Mouse (Mus musculus) heart, embryonic 14.5 days (tissue): ENCODE data around the gene Dock7. TPM values are rescaled to one million over a fixed set of nuclear protein-coding genes. Genes with fewer than 3 reads are reported as not detected.

ENCODE experiments used
- ATAC-seq: fragments of 200-750 bp; cut with Nextera tagmentation; 2 replicates; pipeline ENCODE4 v1.8.0; 2017; ENCODE audit warnings: low read depth, moderate TSS enrichment; ENCODE audit not compliant: insufficient number of reproducible peaks, insufficient read depth, low FRiP score
- H3K27ac ChIP-seq, 2 experiments: fragments of 200-500 bp in 1 of 2; fragments of 300-500 bp in 1 of 2; sonication (generic) in 1 of 2; replicated peaks in 1 of 2; 2 replicates each; pipeline ENCODE4 v1.5.1; 2012 to 2014; ENCODE audit warnings: low read depth in 2 of 2, low read length in 2 of 2, control low read depth in 1 of 2, mild to moderate bottlenecking in 1 of 2, mixed read lengths in 1 of 2; ENCODE audit not compliant: control insufficient read depth in 1 of 2, insufficient read depth in 1 of 2
- H3K27me3 ChIP-seq: fragments of 300-500 bp; sonication (generic); 2 replicates; pipeline ENCODE4 v1.6.1; 2014; ENCODE audit warnings: mild to moderate bottlenecking, low read length, control low read depth; ENCODE audit not compliant: control insufficient read depth, insufficient read depth
- H3K36me3 ChIP-seq: fragments of 300-500 bp; sonication (generic); 2 replicates; pipeline ENCODE4 v1.6.1; 2014; ENCODE audit warnings: mild to moderate bottlenecking, control low read depth, low read length, mixed read lengths; ENCODE audit not compliant: control insufficient read depth, insufficient read depth
- H3K4me1 ChIP-seq, 2 experiments: fragments of 200-500 bp in 1 of 2; fragments of 300-500 bp in 1 of 2; sonication (generic) in 1 of 2; 2 replicates each; pipeline ENCODE4 v1.6.1; 2012 to 2014; ENCODE audit warnings: low read length in 2 of 2, control low read depth in 1 of 2, mixed read lengths in 1 of 2; ENCODE audit not compliant: control insufficient read depth in 2 of 2, insufficient read depth in 2 of 2
- H3K4me2 ChIP-seq: fragments of 300-500 bp; sonication (generic); 2 replicates; pipeline ENCODE4 v1.6.1; 2014; ENCODE audit warnings: mild to moderate bottlenecking, low read length
- H3K4me3 ChIP-seq, 2 experiments: fragments of 200-500 bp in 1 of 2; fragments of 300-500 bp in 1 of 2; sonication (generic) in 1 of 2; 2 replicates each; pipeline ENCODE4 v1.5.1; 2012 to 2014; ENCODE audit warnings: low read length in 2 of 2, mild to moderate bottlenecking in 2 of 2, control low read depth in 1 of 2, low read depth in 1 of 2, moderate library complexity in 1 of 2; ENCODE audit not compliant: control insufficient read depth in 1 of 2, insufficient read depth in 1 of 2
- H3K9ac ChIP-seq: fragments of 300-500 bp; sonication (generic); 2 replicates; pipeline ENCODE4 v1.6.1; 2014; ENCODE audit warnings: mild to moderate bottlenecking, low read length
- H3K9me3 ChIP-seq: fragments of 300-500 bp; sonication (generic); 2 replicates; pipeline ENCODE4 v1.6.1; 2016; ENCODE audit warnings: low read length, control low read depth; ENCODE audit not compliant: control insufficient read depth
- WGBS: fragments of 180-500 bp; shearing (Covaris S2); extraction: QIAGEN DNeasy Blood & Tissue Kit; methylation state at CpG from one replicate; pipeline ENCODE4 v1.1.7; 2014; 5-methylcytosine and 5-hydroxymethylcytosine counted together
- polyA plus RNA-seq: library from polyadenylated mRNA; unstranded; fragments of >200 nt; fragmentation: Nextera tagmentation; extraction: Ambion mirVana; gene quantifications from 2 replicates; pipeline ENCODE4 v1.2.1, GENCODE M21; 2014

Gene Dock7
- polyA plus RNA-seq, 1 experiment from 2014 or later, result 34.4 TPM

DNA sequence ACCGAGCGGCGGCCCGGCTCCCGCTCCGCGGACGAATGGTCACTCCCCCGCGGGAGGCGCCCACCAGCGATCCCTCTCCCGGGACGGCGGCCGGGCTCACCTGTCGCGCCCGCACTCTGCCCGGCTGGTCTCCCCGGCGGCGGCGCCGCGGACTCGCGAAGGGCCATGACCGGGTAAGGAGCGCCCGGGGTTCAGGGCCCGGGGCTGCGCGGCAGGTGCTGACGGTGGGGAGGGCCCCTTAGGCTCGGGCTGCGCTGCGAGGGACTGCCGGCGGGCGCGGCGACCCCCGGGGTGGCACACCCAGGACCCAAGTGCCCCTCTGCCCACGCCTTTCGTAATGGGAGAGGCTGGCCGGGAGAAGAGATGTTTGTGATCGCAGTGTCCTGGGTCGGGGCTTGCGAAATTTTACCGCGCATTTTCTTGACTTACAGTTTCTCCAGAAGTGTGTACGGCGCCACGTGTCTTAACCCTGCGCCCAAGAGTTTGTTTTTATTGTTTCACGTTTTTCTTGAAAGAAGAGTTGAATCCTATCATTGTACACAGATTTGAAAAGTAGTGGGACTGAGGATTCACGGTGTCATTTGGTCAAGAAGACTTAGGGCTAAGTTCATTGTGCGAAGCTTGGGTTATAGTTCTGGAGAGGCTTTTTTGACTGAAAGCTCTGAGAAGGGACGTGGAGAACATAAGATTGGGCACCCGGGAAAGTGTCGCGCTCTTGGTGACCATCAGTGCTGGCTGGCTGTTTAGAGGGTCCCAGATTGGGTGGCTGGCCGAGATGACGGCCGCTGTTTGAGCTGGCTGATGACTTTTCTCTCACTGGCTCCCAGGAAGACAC, 196.4 kb downstream of the Dock7 start:
- peaks cover 9% of the 10 kb centered on the region for H3K36me3 ChIP-seq
- under 1% methylated on average over 55 of the region's 66 CpGs for WGBS
- no peaks in the 10 kb centered on the region for H3K27me3 ChIP-seq
- peak overlapping the region; percentile 83 for H3K4me2 ChIP-seq
- H3K4me1 ChIP-seq, result peaks cover 5 to 14% of the 10 kb centered on the region in 2 experiments
- H3K27ac ChIP-seq, result peak overlapping the region; percentile 98 to 100
- H3K9ac ChIP-seq, result peak overlapping the region; percentile 94
- no peaks in the 10 kb centered on the region for H3K9me3 ChIP-seq
- peak overlapping the region; percentile 76 to 92 for H3K4me3 ChIP-seq
- ATAC-seq, result peak; percentile 6; the same call in 1 of the 2 replicates

DNA sequence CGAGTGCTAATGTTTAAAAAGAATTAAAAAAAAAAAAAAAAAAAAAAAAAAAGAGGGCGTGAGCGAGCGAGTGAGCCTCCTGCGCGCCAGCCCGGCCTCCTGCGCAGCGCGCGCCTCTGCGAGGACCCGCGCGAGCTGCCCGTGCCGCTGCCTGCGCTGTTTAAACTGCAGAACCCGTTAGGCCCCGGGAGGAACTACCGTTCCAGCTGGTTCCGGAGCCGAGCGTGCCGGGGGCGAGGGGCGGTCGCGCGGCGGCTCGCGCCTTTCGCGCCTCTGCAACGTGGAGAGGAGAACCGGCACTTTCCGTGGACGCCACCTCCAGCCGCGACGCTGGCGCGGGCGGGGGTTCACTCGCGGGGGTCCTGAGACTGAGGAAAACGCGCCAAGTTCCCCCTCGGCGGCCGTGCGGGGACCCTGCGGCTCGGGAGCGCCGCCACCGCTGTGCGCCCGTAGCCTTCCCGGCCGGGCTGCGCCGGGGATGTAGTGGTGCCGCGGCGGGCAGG, 197.1 kb downstream of the Dock7 start, which contains the start of gene Usp1:
Gene Usp1, plus strand, starts transcription at position 243 of the 503 bp plus-strand sequence.
- Histone ChIP-seq H3K4me2 (peak within 1 kb of the TSS; percentile 83), H3K27ac (peak within 1 kb of the TSS; percentile 98 to 100), H3K9me3 (no peaks in the 10 kb centered on the region), H3K9ac (peak within 1 kb of the TSS; percentile 94), H3K4me1 (peaks cover 5 to 14% of the 10 kb centered on the region in 2 experiments), H3K36me3 (peaks cover 3% of the 10 kb centered on the region), H3K27me3 (no peaks in the 10 kb centered on the region), H3K4me3 (peak within 1 kb of the TSS; percentile 76 to 92)
- peak; percentile 32; the same call in 1 of the 2 replicates for ATAC-seq
- WGBS, result under 1% methylated on average over 66 of the region's 67 CpGs

- Histone ChIP-seq H3K4me3 (peak overlapping the region; percentile 76 to 92), H3K36me3 (no peaks in the 10 kb centered on the region; the same call in 1 of the 2 replicates), H3K27ac (peak overlapping the region; percentile 98 to 100), H3K9ac (peak overlapping the region; percentile 94), H3K27me3 (no peaks in the 10 kb centered on the region), H3K4me2 (peak overlapping the region; percentile 83), H3K4me1 (peaks cover 5 to 14% of the 10 kb centered on the region in 2 experiments), H3K9me3 (no peaks in the 10 kb centered on the region)
- WGBS, result under 1% methylated on average over 53 of the region's 53 CpGs
- ATAC-seq, result peak; percentile 96
Measured at GRCm38 (mm10) chr4:98922643-98923567, 197.8 kb downstream of the Dock7 start.

- no peaks in the 10 kb centered on the region for H3K9me3 ChIP-seq
- H3K4me1 ChIP-seq, result peaks cover 5 to 14% of the 10 kb centered on the region in 2 experiments
- H3K9ac ChIP-seq, result peak overlapping the region; percentile 87
- no peaks in the 10 kb centered on the region for H3K27me3 ChIP-seq
- no peaks in the 10 kb centered on the region for H3K36me3 ChIP-seq
- WGBS, result 9% methylated on average over 18 of the region's 18 CpGs
- ATAC-seq, result no peak
- peak overlapping the region; percentile 83 for H3K4me2 ChIP-seq
- peak overlapping the region; percentile 97 to 98 for H3K27ac ChIP-seq
- H3K4me3 ChIP-seq, result peak overlapping the region; percentile 76 to 92
Measured at GRCm38 (mm10) chr4:98922061-98922642, 198.6 kb downstream of the Dock7 start.

DNA sequence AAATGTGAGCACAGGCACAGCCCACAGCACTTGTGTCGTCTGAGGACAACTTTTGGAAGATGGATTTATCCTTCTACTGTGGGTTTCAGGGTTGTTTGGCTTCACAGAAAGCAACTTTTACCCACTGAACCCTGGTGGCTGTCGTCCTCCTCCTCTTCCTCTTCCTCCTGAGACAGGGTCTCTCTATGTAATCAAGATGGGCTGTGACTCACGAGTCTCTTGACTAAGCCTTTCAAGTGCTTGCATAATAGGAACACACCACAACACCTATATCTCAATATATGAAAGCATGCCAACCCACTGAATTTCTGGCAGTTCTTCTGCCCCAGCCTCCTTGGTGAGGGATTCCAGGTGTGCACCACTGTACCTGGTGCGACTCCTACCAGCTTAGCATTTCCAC, 199.8 kb downstream of the Dock7 start:
- Histone ChIP-seq H3K27ac (no peak overlapping the region), H3K4me1 (peaks cover 5 to 9% of the 10 kb centered on the region in 2 experiments), H3K9ac (no peak overlapping the region), H3K36me3 (no peaks in the 10 kb centered on the region), H3K4me2 (no peak overlapping the region), H3K27me3 (no peaks in the 10 kb centered on the region), H3K4me3 (no peak overlapping the region), H3K9me3 (no peaks in the 10 kb centered on the region)
- no peak for ATAC-seq
- WGBS, result 75% methylated on average over 4 of the region's 4 CpGs

DNA sequence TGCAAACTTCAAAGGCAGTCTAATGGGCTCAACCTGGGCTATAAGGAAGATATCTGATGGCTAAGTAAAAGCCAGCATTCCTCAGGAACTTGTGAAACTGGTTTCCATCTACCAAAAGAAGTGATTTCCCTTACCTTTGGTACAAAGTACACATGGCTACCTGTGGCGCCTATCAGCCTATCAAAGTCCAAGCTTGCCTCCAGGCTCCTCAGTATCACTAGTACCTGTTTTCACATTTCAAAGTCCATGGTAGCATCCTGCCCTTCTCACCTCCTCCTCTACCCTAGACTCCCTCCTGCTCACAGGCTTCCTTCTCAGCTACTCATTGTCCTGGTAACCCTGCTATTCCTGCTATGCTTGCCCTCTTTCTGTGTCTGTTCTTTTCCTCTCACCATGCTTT, 202.5 kb downstream of the Dock7 start:
- Histone ChIP-seq H3K27me3 (no peaks in the 10 kb centered on the region), H3K27ac (no peak overlapping the region), H3K36me3 (no peaks in the 10 kb centered on the region), H3K4me1 (peaks cover 0 to 3% of the 10 kb centered on the region in 2 experiments; a peak in 2 of 4 replicates), H3K9me3 (no peaks in the 10 kb centered on the region), H3K9ac (no peak overlapping the region), H3K4me2 (no peak overlapping the region), H3K4me3 (no peak overlapping the region)
- WGBS, result 69% methylated on average over 1 of the region's 1 CpGs
- no peak for ATAC-seq

- Histone ChIP-seq H3K4me2 (no peak overlapping the region), H3K4me3 (no peak overlapping the region), H3K36me3 (no peaks in the 10 kb centered on the region), H3K27me3 (no peaks in the 10 kb centered on the region), H3K9me3 (no peaks in the 10 kb centered on the region), H3K27ac (no peak overlapping the region), H3K9ac (no peak overlapping the region), H3K4me1 (peaks cover 0 to 3% of the 10 kb centered on the region in 2 experiments; a peak in 2 of 4 replicates)
- 69% methylated on average over 2 of the region's 2 CpGs for WGBS
- no peak for ATAC-seq
Measured at GRCm38 (mm10) chr4:98917724-98918123, 203.0 kb downstream of the Dock7 start.
